Mouse (Mus musculus): ENCODE measurements at regions not wholly inside any gene's neighbourhood (a gene's known extent, or its start where the extent isn't known, plus 50 kb on each side); places are given as distances from the start of the nearest gene placed in this dataset.

- no peak for DNase-seq
Measured at GRCm38 (mm10) chr5:43339671-43340070, 106.7 kb downstream of the Cpeb2 start.

DNA sequence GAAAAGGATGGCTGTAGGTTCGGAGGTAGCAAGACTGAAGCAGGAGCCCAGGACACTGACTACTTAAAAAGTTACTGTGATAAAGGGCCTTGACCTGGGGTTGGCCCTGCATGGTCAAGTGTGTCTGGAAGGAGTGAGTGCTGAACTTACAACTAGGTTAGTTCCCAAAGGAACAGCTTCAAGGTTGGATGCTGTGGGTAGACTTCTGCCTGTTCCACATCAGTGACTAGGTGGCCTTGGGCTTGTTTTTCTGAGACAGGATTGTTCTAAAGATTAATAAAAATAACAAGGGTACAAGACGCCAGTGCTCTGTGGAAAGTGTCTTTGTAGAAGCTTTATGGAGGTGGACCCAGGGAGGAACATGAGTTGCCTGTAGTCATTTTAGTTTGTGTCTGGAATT is 108.5 kb downstream of the Cpeb2 start:
- no peak for DNase-seq

DNA sequence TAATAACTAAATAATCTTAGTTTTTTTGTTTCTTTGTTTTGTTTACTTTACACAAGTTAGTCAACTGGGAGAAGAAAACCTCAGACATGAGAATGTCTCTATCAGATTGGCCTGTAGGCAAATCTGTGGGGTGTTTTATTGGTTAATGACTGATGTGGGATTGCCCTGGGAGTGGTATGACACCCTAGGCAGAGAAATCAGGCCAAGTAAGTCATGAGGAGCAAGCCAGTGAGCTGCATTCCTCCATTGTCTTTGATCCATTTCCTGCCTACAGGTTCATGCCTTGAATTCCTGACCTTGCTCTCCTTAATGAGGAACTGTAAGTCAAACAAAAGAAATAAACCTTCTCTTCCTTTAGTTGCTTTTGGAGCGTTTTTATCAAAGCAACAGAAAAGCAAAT is 111.5 kb downstream of the Cpeb2 start:
- DNase-seq: no peak

DNA sequence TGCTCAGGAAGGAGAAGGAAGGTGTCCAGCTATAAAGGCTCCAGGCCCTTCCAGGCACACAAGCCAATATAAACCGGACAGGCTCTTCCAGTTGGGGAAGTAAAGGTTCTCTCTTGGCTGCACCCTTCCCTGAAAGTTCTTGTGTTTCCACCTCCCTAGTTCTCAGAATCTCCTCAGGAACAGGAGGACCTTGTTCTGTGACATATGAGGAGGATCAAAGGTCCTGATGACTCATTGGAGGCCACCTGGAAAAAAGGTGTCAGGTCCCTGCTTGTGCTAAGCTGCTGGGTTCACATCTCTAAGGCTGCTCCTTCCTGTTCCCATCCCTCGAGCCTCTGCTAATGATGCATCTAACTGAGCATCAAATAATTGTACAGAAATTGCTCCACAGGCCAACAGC is 118.0 kb downstream of the Cpeb2 start:
- no peak for DNase-seq

GRCm38 (mm10) chr5:43353021-43353990 is 120.3 kb downstream of the Cpeb2 start:
- DNase-seq: no peak

- DNase-seq: no peak
Measured at GRCm38 (mm10) chr5:43354351-43354942, 121.5 kb downstream of the Cpeb2 start.

- peak; percentile 91 for DNase-seq
Measured at GRCm38 (mm10) chr5:43355026-43355580, 122.1 kb downstream of the Cpeb2 start.

DNA sequence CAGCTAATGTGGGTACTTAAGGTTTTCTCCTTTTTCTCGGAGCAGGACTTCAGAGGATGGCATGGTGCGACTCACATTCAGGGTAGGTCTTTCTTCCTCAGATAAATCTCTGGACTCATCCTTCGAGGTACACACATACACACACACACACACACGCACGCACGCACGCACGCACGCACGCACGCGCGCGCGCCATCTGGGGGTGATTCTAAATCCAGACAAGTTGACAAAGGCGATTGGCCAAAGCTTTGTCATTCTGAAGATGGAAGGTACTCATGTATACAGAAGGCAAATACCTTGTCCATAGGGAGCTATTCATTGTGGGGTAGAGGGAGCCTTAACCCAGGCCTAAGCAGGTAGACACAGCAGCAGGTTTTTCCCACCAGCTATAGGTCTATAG is 122.9 kb downstream of the Cpeb2 start:
- DNase-seq: peak; percentile 11

DNA sequence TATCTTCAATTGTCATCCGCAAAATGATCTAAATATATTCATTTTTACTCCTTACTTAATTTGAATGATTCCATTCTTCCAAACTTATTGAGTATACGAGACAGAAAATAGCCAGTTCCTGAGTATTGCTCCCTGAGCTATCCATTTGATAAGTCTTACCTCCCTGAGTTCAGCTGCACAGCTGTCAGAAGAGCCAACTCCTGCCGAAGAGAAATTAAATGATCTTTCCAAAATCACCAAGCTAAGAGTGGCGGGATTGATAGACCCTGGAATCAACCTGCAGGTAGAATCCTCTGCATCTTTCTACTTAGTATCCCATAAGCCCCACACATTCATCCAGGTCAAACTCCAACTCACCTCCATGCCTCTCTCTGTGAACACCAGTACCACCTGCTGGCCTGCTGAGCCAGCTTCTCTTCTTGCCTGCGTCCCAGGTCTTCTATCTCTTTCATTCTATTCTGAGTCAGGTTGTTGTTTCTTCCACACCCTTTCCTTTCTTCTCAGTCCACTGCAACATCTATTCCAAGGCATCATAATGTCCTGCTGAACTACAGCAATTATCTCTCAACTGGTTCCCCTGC is 124.2 kb downstream of the Cpeb2 start:
- no peak for DNase-seq

DNA sequence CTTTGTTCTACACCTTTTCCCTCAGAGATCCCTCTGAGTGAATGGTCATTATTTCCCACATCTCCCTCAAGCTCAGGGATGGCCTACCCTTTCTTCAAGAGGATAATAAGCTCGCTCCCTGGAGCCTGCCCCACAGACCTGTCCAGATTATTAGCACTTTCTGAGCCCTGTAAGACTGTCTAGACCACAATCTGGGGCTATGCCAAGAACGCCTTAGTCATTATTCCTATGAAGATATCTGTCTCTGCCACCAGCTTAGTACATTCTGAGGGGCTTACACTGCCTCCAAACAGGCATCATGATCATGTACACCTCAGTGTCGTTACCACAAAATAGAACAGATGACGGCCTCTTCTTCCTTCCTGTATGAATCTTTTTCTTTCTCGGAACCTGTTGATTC is 124.9 kb downstream of the Cpeb2 start:
- DNase-seq: no peak

DNA sequence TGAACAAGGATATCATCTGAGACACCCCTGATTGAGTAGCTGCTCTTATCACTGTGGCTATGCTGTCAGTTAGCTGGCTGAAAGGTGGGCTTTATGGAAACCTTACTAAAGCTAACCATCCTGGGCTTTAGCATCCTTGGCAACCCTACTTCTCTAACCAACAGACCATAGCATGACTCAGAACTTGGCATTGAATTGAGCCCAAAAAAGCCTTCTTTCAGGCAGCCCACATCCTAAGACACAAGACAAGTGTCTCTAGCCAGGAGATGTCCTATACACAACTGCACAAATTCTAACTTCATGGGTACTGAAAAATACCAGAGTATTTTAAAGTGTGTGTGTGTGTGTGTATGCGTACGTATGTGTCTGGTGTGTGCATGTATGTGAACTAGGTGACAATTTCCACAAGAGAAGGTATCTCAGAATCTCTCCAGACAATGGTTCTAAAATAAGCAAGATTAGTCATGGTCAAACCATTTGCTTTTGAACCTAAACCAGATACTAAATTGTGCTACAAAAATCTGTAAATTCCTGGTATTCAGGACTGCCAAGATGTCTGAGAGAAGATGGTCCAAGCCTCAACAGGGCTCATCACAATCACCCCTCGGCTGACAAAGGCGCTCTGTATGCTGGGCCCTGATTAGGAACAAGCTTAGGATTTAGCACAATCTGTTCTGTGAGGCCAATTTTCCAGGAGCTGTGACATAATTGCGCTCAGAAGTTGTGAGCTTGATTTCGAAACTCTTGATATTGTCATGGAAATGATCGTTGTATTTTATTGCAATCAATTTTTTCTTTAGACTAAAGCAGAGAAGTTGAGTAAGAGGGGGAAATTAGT is 126.2 kb downstream of the Cpeb2 start:
- no peak for DNase-seq

DNA sequence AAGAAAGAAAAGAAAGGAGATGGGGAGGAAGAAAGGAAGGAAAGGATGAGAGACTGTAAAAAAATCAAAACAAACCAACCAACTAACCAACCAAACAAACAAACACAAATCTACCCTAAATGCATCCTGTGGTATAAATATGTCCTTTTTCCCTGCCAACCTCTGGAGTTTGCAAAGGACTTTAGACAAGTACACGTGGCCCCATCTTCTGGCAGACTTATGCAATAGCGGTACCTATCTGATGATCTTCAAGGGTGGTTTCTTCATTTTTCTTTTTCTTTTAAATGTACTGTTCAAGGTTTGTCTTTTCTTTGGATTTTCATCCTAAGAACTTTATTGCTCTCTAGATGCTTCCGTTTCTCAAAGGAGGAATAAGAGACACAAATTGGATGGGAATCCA is 127.3 kb downstream of the Cpeb2 start:
- DNase-seq: peak; percentile 41

- no peak for DNase-seq
Measured at GRCm38 (mm10) chr5:43361026-43361425, 128.1 kb downstream of the Cpeb2 start.

GRCm38 (mm10) chr5:43372385-43372784 is 139.4 kb downstream of the Cpeb2 start:
- DNase-seq: no peak

DNA sequence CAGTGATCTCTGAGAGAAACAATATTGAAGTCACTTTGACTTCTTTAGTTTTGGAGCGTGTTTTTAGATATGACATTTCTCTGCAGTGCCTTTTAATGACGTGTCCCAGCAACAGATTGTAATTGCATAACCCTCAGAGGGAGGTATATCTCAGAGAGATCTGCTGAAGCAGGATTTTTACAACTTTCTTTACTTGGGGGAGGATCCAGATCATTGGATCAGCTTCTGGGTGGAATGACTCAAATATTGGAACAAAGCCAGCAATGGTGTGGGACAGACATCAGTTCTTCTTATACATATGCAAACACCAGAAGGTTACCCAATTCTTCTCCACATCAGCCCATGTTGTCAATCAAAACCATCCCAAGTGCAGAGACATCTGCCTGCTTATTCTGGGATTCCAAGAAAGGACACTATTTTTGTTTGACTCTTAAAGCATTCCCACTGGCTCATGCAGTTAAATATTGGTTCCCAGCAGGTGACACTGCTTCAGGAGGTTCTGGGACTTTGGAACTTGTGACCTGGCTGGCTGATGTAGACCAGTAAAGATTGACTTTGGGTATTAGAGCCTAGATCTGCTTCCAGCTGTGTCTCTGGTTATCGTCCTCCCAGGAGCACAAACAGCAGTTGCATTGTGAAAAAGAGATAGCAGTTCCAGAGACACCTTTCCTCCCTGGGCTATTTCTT is 130.5 kb upstream of the C1qtnf7 start:
- DNase-seq: no peak

GRCm38 (mm10) chr5:43390997-43391396 is 124.3 kb upstream of the C1qtnf7 start:
- no peak for DNase-seq

DNA sequence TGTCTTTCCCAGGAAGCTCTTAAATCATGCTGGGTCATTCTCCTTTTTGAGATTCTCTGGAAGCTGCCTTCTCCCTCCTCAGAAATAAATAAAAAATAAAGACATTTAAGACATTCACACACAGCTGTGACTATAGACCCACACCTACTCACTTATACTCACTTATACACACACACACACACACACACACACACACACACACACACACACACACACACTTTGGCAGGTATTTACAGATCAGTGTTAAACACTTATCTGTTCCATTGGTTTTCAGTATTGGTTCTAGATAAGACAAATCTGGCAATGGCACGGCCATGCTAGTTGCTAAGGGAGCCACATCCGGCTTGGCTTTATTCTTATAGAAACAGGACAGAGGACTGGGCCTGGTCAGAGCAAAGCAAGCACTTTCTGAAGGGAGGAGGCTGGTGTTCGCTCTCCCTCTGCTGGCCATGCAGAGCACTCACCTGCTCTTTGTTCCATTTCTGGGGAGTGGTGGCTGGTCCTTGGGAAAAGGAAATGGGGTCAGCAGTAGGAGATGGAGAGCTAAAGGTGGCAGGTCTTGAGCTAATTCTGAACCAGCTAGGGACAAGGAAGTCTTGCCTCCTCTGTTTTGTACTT is 123.8 kb upstream of the C1qtnf7 start:
- peak; percentile 3 for DNase-seq

- DNase-seq: no peak
Measured at GRCm38 (mm10) chr5:43392908-43393545, 122.3 kb upstream of the C1qtnf7 start.

DNA sequence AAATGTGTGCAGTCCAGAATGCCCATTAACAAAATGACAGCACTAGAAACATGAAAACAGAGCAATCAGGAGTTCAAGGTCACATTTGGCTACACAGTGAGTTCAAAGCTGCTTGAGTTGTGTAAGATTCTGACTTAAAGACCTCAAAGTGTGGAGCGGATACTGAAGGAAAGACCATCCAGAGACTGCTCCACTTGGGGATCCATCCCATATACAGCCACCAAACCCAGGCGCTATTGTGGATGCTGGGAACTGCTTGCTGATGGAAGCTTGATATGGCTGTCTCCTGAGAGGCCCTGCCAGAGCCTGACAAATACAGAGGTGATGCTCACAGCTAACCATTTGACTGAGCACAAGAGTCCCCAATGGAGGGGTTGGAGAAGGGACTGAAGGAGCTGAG is 98.1 kb upstream of the C1qtnf7 start:
- no peak for DNase-seq

DNA sequence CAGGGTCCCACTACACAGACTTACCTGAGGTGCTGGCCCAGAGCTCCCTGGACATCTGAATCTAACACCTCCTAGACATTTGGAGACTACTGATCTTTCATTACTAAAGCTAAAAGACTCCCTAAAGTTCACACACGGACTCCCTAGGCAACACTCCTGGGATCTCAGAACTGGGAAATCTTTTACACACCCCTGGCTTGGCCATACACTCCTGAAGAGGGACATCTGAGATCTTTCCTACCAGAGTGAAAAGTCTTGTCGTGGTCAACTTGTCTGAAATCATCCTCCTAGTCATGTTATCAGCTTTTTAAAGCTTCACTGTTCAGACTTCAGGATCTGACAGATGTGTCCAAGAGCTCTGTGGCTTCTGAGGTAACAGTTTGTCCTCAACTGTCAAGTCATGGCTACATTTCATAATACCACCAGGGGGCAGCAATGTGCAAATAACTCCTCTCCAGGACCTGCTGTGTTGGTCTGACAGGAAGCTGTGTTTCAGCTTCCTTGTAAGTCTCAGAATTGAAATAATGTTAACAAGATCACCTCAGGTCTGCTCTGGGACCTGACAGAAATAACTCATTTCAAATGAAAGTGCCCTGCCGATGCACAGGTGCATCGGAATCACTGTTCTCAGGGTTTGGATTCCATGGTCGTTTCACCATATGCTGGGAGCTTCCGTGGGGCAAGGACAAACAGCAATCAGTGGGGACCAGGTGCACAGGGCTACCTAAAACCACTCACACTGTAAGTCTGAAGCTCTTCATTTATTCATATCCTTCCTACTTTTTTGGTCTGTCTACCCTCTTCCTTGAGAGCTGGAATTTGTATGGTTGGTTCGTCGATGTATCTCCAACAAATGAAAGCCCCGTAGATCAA is 92.3 kb upstream of the C1qtnf7 start:
- DNase-seq: peak; percentile 75
